Mouse (Mus musculus): ENCODE measurements at regions not wholly inside any gene's neighbourhood (a gene's known extent, or its start where the extent isn't known, plus 50 kb on each side); places are given as distances from the start of the nearest gene placed in this dataset.

GRCm38 (mm10) chr14:87305481-87305880, 111.0 kb upstream of the Tdrd3 start:
- Histone ChIP-seq H3K27ac (ENCODE audit: insufficient read depth, low read depth, low read length, poor library complexity, severe bottlenecking) (no peak overlapping the region), H3K36me3 (ENCODE audit: control insufficient read depth, insufficient read depth, low read length, poor library complexity, severe bottlenecking) (no peaks in the 10 kb centered on the region), H3K9me3 (ENCODE audit: control insufficient read depth, insufficient read depth, low read depth, low read length) (no peaks in the 10 kb centered on the region), H3K4me1 (ENCODE audit: control insufficient read depth in 2 of 2, insufficient read depth in 2 of 2, low read length in 2 of 2, poor library complexity in 1 of 2) (no peaks in the 10 kb centered on the region), H3K9ac (ENCODE audit: insufficient read depth, low read depth, low read length, poor library complexity, severe bottlenecking) (no peak overlapping the region), H3K4me3 (ENCODE audit: insufficient read depth in 1 of 2, low read depth in 1 of 2, low read length in 2 of 2, poor library complexity in 1 of 2, severe bottlenecking in 1 of 2) (no peak overlapping the region)
- no peak for DNase-seq (ENCODE audit: low read depth, low spot score)
- in situ Hi-C loops (cut with MboI; ENCODE audit: low sequenced_read_pairs in 2 of 2, unreplicated experiment in 2 of 2): no loop called here
- TF ChIP-seq HCFC1 (IDR thresholded peaks at IDR 0.05; ENCODE audit: borderline replicate concordance, insufficient read depth, low read length): no peak
- no peak for TF ChIP-seq ZNF384 (IDR thresholded peaks at IDR 0.05; ENCODE audit: low read depth, low read length)
- TF ChIP-seq ZC3H11A (IDR thresholded peaks at IDR 0.05; ENCODE audit: borderline replicate concordance, low read depth, low read length): no peak
- TF ChIP-seq MAFK (IDR thresholded peaks at IDR 0.05; ENCODE audit: insufficient read depth, low read depth, low read length): no peak
- no peak for TF ChIP-seq CHD2 (IDR thresholded peaks at IDR 0.05; ENCODE audit: low read depth, low read length)

DNA sequence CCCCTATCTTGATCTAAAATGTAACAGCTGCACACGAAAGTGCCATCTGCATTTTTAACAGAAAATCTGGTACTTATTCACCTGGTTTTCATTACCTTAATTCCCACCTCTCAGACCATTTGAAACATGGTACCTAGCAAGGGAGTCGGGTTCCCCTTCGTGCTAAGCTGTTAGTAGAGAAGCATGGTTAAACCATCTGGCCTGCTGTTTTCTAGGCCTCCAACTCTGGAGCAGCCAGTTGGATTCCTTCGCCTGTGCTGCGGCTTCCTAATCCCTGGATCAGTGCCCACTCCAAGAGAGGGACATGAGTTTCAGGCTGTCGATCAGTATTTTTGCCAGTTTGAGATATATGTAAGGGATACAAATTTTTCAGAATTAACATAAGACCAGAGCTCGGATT, 110.4 kb upstream of the Tdrd3 start:
- in situ Hi-C loops (cut with MboI; ENCODE audit: low sequenced_read_pairs in 2 of 2, unreplicated experiment in 2 of 2): no loop called here
- Histone ChIP-seq H3K4me3 (ENCODE audit: insufficient read depth in 1 of 2, low read depth in 1 of 2, low read length in 2 of 2, poor library complexity in 1 of 2, severe bottlenecking in 1 of 2) (no peak overlapping the region), H3K36me3 (ENCODE audit: control insufficient read depth, insufficient read depth, low read length, poor library complexity, severe bottlenecking) (no peaks in the 10 kb centered on the region), H3K4me1 (ENCODE audit: control insufficient read depth in 2 of 2, insufficient read depth in 2 of 2, low read length in 2 of 2, poor library complexity in 1 of 2) (no peaks in the 10 kb centered on the region), H3K9me3 (ENCODE audit: control insufficient read depth, insufficient read depth, low read depth, low read length) (no peaks in the 10 kb centered on the region), H3K27ac (ENCODE audit: insufficient read depth, low read depth, low read length, poor library complexity, severe bottlenecking) (no peak overlapping the region), H3K9ac (ENCODE audit: insufficient read depth, low read depth, low read length, poor library complexity, severe bottlenecking) (no peak overlapping the region)
- TF ChIP-seq ZC3H11A (IDR thresholded peaks at IDR 0.05; ENCODE audit: borderline replicate concordance, low read depth, low read length) (no peak), HCFC1 (IDR thresholded peaks at IDR 0.05; ENCODE audit: borderline replicate concordance, insufficient read depth, low read length) (no peak), MAFK (IDR thresholded peaks at IDR 0.05; ENCODE audit: insufficient read depth, low read depth, low read length) (no peak), ZNF384 (IDR thresholded peaks at IDR 0.05; ENCODE audit: low read depth, low read length) (no peak), CHD2 (IDR thresholded peaks at IDR 0.05; ENCODE audit: low read depth, low read length) (no peak)
- DNase-seq (ENCODE audit: low read depth, low spot score): no peak

DNA sequence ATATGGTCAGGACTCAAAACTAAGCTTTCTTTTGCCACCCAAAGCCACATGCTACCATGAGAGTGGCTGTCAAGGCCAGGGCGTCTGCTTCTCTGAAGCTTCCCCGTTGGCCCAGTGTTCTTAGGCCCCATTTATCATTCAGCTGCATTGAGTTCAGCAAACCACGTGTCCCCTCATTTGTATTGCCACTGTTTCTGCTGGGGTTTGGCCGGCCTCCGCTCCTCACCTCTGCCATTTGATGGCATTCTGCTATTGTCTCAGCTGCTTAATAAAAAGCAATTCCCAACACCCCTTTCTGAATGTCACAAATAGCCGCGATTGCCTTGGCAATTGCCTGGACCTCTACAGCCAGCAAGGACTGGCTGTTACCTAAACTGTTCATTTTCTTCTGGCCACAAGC, 108.4 kb upstream of the Tdrd3 start:
- no peak overlapping the region for H3K4me3 ChIP-seq (ENCODE audit: insufficient read depth in 1 of 2, low read depth in 1 of 2, low read length in 2 of 2, poor library complexity in 1 of 2, severe bottlenecking in 1 of 2)
- no peaks in the 10 kb centered on the region for H3K4me1 ChIP-seq (ENCODE audit: control insufficient read depth in 2 of 2, insufficient read depth in 2 of 2, low read length in 2 of 2, poor library complexity in 1 of 2)
- TF ChIP-seq MAFK (IDR thresholded peaks at IDR 0.05; ENCODE audit: insufficient read depth, low read depth, low read length): no peak
- TF ChIP-seq ZC3H11A (IDR thresholded peaks at IDR 0.05; ENCODE audit: borderline replicate concordance, low read depth, low read length): no peak
- TF ChIP-seq HCFC1 (IDR thresholded peaks at IDR 0.05; ENCODE audit: borderline replicate concordance, insufficient read depth, low read length): no peak
- no peak for TF ChIP-seq ZNF384 (IDR thresholded peaks at IDR 0.05; ENCODE audit: low read depth, low read length)
- no peak for TF ChIP-seq CHD2 (IDR thresholded peaks at IDR 0.05; ENCODE audit: low read depth, low read length)
- in situ Hi-C loops (cut with MboI; ENCODE audit: low sequenced_read_pairs in 2 of 2, unreplicated experiment in 2 of 2): no loop called here
- no peak for DNase-seq (ENCODE audit: low read depth, low spot score)
- H3K27ac ChIP-seq (ENCODE audit: insufficient read depth, low read depth, low read length, poor library complexity, severe bottlenecking): no peak overlapping the region
- H3K36me3 ChIP-seq (ENCODE audit: control insufficient read depth, insufficient read depth, low read length, poor library complexity, severe bottlenecking): no peaks in the 10 kb centered on the region
- no peaks in the 10 kb centered on the region for H3K9me3 ChIP-seq (ENCODE audit: control insufficient read depth, insufficient read depth, low read depth, low read length)
- no peak overlapping the region for H3K9ac ChIP-seq (ENCODE audit: insufficient read depth, low read depth, low read length, poor library complexity, severe bottlenecking)

- H3K27ac ChIP-seq (ENCODE audit: insufficient read depth, low read depth, low read length, poor library complexity, severe bottlenecking): no peak overlapping the region
Observed at GRCm38 (mm10) chr14:87312318-87312717, 104.1 kb upstream of the Tdrd3 start.

More at GRCm38 (mm10) chr14:87312318-87312717, 104.1 kb upstream of the Tdrd3 start:
- in situ Hi-C loops (cut with MboI; ENCODE audit: low sequenced_read_pairs in 2 of 2, unreplicated experiment in 2 of 2): no loop called here
- no peak for DNase-seq (ENCODE audit: low read depth, low spot score)
- Histone ChIP-seq H3K4me3 (ENCODE audit: insufficient read depth in 1 of 2, low read depth in 1 of 2, low read length in 2 of 2, poor library complexity in 1 of 2, severe bottlenecking in 1 of 2) (no peak overlapping the region), H3K36me3 (ENCODE audit: control insufficient read depth, insufficient read depth, low read length, poor library complexity, severe bottlenecking) (no peaks in the 10 kb centered on the region), H3K4me1 (ENCODE audit: control insufficient read depth in 2 of 2, insufficient read depth in 2 of 2, low read length in 2 of 2, poor library complexity in 1 of 2) (no peaks in the 10 kb centered on the region), H3K9me3 (ENCODE audit: control insufficient read depth, insufficient read depth, low read depth, low read length) (no peaks in the 10 kb centered on the region), H3K9ac (ENCODE audit: insufficient read depth, low read depth, low read length, poor library complexity, severe bottlenecking) (no peak overlapping the region)
- TF ChIP-seq CHD2 (IDR thresholded peaks at IDR 0.05; ENCODE audit: low read depth, low read length) (no peak), ZC3H11A (IDR thresholded peaks at IDR 0.05; ENCODE audit: borderline replicate concordance, low read depth, low read length) (no peak), ZNF384 (IDR thresholded peaks at IDR 0.05; ENCODE audit: low read depth, low read length) (no peak), MAFK (IDR thresholded peaks at IDR 0.05; ENCODE audit: insufficient read depth, low read depth, low read length) (no peak), HCFC1 (IDR thresholded peaks at IDR 0.05; ENCODE audit: borderline replicate concordance, insufficient read depth, low read length) (no peak)
